Mouse (Mus musculus) lung, postnatal 0 days (tissue): ENCODE data around the gene Gm47955.

Experiments
- CTCF ChIP-seq: IDR thresholded peaks from 2 replicates; pipeline ENCODE4 v1.5.1; 2016; ENCODE audit warnings: antibody characterized with exemption, mild to moderate bottlenecking
- EP300 ChIP-seq: IDR thresholded peaks from 2 replicates; pipeline ENCODE4 v1.6.1; 2016; ENCODE audit warnings: antibody characterized with exemption, mild to moderate bottlenecking, control low read depth

DNA sequence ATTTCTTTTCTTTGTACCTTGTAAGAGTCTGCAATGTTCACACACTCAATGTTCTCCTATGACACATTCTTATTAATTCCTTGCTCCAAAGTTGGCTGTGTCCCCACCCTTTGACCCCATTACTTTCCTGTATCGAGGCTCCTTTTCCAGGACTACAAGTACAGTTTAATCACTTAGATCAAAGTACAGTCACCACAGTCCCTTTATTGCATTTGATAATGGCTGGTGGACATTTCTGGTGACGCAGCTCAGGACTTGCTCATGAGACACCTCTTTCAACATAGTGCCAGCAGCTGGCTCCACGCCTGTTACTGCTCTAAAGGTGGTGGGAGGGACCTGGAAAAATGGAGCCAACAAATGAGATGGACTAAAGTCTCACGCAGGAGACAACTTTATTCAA, 31.0 kb downstream of the Gm47955 start:
- TF ChIP-seq CTCF (no peak), EP300 (no peak)
